Mouse (Mus musculus) left cerebral cortex, adult 9 months (tissue): ENCODE measurements around the gene Ptpn4.

ENCODE experiments used
- DNase-seq, 2 experiments: peaks; one replicate each; pipeline ENCODE4 v3.0.0; 2022; ENCODE audit warnings: low spot score in 2 of 2

Ptpn4 gene

DNA sequence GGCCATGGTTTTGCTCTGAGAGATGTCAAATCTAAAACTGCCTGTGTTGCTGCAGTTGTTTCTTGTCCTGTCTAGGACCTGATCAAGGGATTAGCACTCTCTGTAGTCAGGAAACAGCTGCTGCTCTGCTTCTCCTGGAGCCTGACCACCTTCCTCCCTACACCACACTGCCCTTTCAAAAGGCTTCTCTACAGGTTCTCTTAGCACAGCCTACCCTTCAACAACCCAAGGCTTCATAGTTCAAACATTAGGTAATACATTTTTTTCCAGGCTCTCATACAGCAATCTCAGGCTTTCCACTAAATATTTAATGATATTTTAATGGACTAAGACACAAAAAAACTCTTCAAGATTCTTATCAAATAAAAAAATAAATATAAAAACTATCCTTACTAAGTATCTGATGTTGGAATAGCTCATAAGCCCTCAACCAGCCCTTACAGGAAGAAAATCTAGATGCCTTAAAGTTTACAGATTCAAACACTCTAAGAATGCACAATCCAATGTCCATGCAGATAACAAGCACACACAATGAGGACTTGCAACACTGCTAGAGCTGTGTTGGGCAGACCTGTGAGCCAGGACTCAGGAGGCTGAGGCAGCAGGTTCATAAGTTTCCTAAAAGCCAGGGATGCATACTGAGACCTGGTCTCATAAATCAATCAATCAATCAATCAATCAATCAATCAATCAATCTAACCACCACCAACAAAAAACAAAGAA is 196.2 kb downstream of the Ptpn4 start:
- no peak for DNase-seq

- DNase-seq, result no peak
Observed at GRCm38 (mm10) chr1:119640006-119640405, 197.4 kb downstream of the Ptpn4 start.

DNA sequence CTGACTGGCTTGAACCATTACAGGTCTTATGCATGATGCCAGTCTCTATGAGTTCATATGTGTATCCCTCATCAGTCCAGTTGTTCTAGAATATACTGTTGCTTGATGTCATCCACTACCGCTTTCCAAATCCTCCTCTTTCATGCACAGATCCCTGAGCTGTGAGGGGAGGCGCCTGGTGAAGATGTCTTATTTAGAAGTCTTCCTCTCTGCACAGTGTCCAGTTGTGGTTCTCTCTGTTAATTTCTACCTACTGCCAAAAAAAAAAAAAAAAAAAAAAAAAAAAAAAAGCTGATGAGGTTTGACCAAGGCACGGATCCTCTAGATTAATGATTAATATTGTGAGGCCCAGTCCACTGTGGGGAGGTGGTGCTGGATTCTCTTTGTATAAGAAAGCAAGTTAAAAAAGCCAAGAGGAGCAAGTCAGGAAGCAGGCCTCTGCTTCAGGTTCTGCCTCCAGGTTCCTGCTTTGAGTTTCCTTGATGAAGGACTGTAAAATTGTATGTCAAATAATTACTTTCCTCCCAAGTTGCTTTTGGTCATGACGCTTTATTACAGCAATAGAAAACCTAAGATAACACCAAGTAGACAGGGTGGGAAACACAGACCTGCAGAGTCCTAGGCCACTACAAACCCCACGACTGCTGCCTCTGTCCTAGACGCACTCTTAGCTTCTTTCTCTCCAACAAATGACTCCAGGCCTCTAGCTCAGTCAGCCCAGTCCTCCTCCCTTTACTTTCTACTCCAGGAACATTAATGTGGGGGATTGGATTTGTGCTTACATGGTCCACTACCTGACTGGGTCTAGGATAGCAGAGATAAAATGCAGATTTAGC is 200.0 kb downstream of the Ptpn4 start:
- DNase-seq, result no peak

- no peak for DNase-seq
Observed at GRCm38 (mm10) chr1:119634746-119635145, 202.7 kb downstream of the Ptpn4 start.

GRCm38 (mm10) chr1:119630428-119630827 is 207.0 kb downstream of the Ptpn4 start:
- no peak for DNase-seq

GRCm38 (mm10) chr1:119626837-119627236 is 210.6 kb downstream of the Ptpn4 start:
- no peak for DNase-seq

DNA sequence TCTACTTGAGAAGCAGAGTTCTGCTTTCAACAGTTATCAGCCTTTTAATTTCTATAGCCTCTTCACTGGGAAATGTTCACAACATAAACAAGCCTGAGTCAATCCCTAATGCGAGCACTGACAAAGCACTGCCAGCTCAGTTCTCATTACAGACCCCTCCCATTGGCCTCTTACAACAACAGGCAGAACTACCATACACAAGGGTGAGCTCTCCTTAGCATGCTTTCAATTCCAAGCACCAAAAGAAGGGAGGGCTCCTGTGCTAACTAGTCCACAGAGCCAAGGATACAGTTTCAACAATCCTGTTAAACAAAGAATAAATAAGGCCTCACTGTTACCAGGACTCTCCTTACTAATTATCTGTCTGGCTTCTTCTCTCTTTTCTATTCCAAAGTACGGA is 213.0 kb downstream of the Ptpn4 start:
- no peak for DNase-seq

GRCm38 (mm10) chr1:119605396-119605795 is 232.0 kb downstream of the Ptpn4 start:
- peak; percentile 27 to 34 for DNase-seq
